Mouse (Mus musculus): ENCODE data around the gene Pdxp.
A peak's percentile ranks its signal among the peaks of the same experiment; 100 is the strongest.

DNA sequence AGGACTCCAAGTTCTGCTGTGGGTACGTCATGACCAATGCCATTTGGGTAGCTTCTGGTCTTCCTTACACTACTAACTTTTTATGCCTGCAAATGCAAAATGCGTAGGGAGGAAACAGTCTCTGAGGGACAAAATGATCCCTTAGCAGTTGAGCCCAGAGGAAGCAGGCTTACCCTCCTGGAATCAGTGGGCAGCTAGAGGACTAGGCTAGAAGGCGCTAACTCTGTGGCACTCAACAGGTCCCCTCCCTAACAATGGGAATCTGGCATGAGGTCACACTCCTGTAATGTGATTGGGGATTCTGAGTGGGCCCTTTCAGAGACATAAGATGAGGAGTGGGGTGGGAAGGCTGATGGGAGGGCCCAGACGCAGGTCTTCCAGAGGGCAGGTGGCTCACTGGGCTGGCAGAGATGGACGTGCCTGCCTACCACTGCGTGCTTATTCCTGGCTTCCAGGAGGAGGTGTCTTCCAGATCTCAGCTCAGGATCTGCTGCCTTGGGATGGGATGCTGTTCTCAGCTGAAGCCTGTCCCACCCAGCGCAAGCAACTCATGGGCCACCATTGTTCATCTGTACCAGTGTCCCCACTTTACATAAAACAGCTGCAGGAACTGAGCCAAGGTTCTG, 17.2 kb downstream of the Pdxp start:
- peak; percentile 31 for TF ChIP-seq MAX (IDR thresholded peaks at IDR 0.05)
- no peak for TF ChIP-seq CTCF (IDR thresholded peaks at IDR 0.05; ENCODE audit: control insufficient read depth, insufficient read depth, insufficient read length)
- TF ChIP-seq USF1 (IDR thresholded peaks at IDR 0.05; ENCODE audit: low read depth) = peak; percentile 0
- TF ChIP-seq FOSL1 (IDR thresholded peaks at IDR 0.05; ENCODE audit: insufficient read depth, low read length, poor library complexity, severe bottlenecking) = no peak
- TF ChIP-seq MYOD1 (IDR thresholded peaks at IDR 0.05; ENCODE audit: control insufficient read depth, insufficient read length, low read depth) = peak; percentile 43
- TF ChIP-seq CEBPB (IDR thresholded peaks at IDR 0.05; ENCODE audit: low read depth) = no peak
- no peak for TF ChIP-seq MYOG (IDR thresholded peaks at IDR 0.05; ENCODE audit: control insufficient read depth, extremely low read depth, insufficient read length)
